Mouse (Mus musculus): ENCODE measurements around the gene Irf4.

Gene Irf4

DNA sequence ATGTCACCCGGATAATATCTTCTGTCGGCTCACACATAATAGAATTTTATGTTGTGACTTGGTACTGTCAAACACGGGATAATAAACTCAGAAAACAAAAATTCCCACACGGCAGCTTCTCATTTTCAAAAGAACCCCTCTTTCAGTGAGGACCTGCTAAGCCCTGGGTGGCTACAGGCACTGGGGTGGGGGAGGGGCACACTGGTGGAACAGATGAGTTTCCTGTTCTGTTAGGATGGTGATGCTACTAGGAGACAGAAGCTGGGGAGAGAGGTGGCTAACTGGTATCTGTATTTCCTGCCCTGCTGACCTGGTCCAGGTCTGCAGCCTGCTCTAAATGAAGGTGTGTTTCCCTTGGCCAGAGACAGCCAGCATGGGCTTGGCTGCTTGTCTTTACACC, 52.9 kb downstream of the Irf4 start:
- DNase-seq (ENCODE audit: low read depth, low spot score) = no peak

- DNase-seq (ENCODE audit: low read depth, low spot score) = no peak
These were observed 53.4 kb downstream of the Irf4 start for GRCm38 (mm10) chr13:30802336-30802955.

GRCm38 (mm10) chr13:30809240-30809639, 60.2 kb downstream of the Irf4 start:
- DNase-seq (ENCODE audit: low read depth, low spot score) = no peak

DNA sequence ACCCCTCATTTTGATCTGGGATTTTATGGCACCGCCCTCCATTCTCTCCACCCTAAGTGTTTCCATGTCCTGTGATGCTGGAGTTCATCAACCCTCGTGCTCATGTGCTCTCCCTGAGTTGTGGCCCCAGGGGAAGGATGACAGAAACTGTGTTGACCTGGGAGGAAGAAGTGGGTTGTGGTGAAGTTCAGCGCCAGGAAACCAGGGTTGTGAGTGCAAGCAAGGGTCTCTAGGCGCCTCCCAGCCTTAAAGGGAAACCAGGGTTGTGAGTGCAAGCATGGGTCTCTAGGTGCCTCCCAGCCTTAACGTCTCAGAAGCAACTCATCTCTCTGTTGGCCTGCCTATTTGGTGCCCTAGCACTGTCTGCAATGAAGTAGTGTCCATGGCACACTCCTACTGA, 64.4 kb downstream of the Irf4 start:
- DNase-seq (ENCODE audit: low read depth, low spot score) = no peak

GRCm38 (mm10) chr13:30814256-30814655, 65.2 kb downstream of the Irf4 start:
- no peak for DNase-seq (ENCODE audit: low read depth, low spot score)

Data from WW6 (cell line).